Comparison of ENCODE assay signal across 8 mouse cellular contexts in genomic region chr15:79002036-79002435, GRCm38 (mm10). TPM values are rescaled to one million over a fixed set of nuclear protein-coding genes. Genes with fewer than 3 reads are reported as not detected.
A peak's percentile ranks its signal among the peaks of the same experiment; 100 is the strongest.
DNase-seq lines count a peak whose midpoint lies in the region; ATAC-seq lines count a peak whose summit lies in the region.

No protein-coding gene starts in this region.

- no peak for ATAC-seq in CD4-positive, CD25-positive, alpha-beta regulatory T cell, adult 4 months
- no peak for ATAC-seq in activated CD4-positive, CD25-positive, alpha-beta regulatory T cell, adult 4 months

- DNase-seq in CD4-positive, CD25-positive, alpha-beta regulatory T cell, adult 2 months (ENCODE audit: low read depth, low spot score), result peak; percentile 29
- DNase-seq in urinary bladder, postnatal 14 days (ENCODE audit: low spot score), result peak; percentile 65
- DNase-seq in urinary bladder, adult 2 months (ENCODE audit: low spot score), result no peak
- peak; percentile 80 to 85 for DNase-seq in kidney, postnatal 36 days
- no peak for DNase-seq in layer of hippocampus, adult 9-10 months (ENCODE audit: low spot score)
- no peak for DNase-seq in T-cell, adult 2 months (ENCODE audit: low spot score)

RNA-seq across cellular contexts. Expression of gene H1f0, which starts 26.2 kb away (rescaled TPM):
- polyA plus RNA-seq in CD4-positive, CD25-positive, alpha-beta regulatory T cell, adult 4 months (2017; shearing (Covaris generic)), result 10 to 100 TPM; 20.7 to 33.3 TPM
- polyA plus RNA-seq in urinary bladder, adult 2 months (2012; rRNA removed), result 103 and 117 TPM in 2 replicates
- polyA plus RNA-seq in activated CD4-positive, CD25-positive, alpha-beta regulatory T cell, adult 4 months (2017; shearing (Covaris generic)), result 10 to 100 TPM; 37.2 to 37.8 TPM

RNA-seq across cellular contexts. Expression of gene Galr3, which starts 39.6 kb away (rescaled TPM):
- not detected for polyA plus RNA-seq in CD4-positive, CD25-positive, alpha-beta regulatory T cell, adult 4 months (2017; shearing (Covaris generic))
- polyA plus RNA-seq in urinary bladder, adult 2 months (2012; rRNA removed), result 0.14 and 0.19 TPM in 2 replicates
- not detected for polyA plus RNA-seq in activated CD4-positive, CD25-positive, alpha-beta regulatory T cell, adult 4 months (2017; shearing (Covaris generic))

RNA-seq across cellular contexts. Expression of gene Triobp, which starts 54.5 kb away (rescaled TPM):
- 10 to 100 TPM; 15.6 to 20.0 TPM for polyA plus RNA-seq in CD4-positive, CD25-positive, alpha-beta regulatory T cell, adult 4 months (2017; shearing (Covaris generic))
- polyA plus RNA-seq in urinary bladder, adult 2 months (2012; rRNA removed), result 47.1 and 57.9 TPM in 2 replicates
- polyA plus RNA-seq in activated CD4-positive, CD25-positive, alpha-beta regulatory T cell, adult 4 months (2017; shearing (Covaris generic)), result 10 to 100 TPM; 18.6 to 30.9 TPM

Comparison
In these comparisons a context has a peak if more than half of its experiments do, and no peak if none do; other contexts are left out.
1. DNase-seq: peak in CD4-positive, CD25-positive, alpha-beta regulatory T cell, adult 2 months (single experiment), urinary bladder, postnatal 14 days (single experiment) and kidney, postnatal 36 days (2 of 2); none in urinary bladder, adult 2 months (single experiment), layer of hippocampus, adult 9-10 months (single experiment) and T-cell, adult 2 months (single experiment).